Mouse (Mus musculus): ENCODE measurements around the gene Plekha4.

Gene Plekha4

GRCm38 (mm10) chr7:45568601-45569473 lies 42.7 kb downstream of the Plekha4 start:
- DNase-seq (ENCODE audit: low spot score): no peak

DNA sequence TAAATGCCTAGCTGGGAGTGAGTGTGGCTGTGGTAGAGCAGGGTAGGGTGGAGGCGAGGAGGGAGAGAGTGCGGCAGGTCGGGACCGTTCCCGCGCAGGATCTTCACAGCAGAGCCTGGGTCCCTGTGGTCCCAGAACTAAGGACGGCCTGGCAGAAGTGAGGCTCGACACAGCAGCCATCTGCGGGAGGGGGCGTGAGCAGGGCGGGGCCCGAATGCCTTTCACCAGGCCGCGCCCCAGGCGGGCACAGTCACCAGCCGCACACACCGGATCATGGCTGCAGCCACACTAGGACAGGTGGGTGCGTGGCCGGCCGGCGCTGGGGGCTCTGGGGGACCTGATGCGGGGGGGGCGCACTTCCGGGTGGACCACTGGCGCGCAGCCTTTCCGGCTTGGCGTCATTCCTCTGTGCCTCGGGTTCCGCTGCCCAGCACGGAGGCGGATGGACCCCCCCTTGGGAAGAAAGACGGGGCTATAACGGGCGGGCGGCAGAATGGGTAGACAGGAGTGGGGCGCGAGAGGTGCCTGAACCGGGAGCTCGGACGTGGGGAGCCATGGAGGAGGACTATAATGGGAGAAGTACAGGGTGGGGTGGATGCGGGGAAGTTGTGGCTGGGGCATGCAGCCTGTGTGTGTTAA lies 44.1 kb downstream of the Plekha4 start, which contains the start of gene Bcat2:
Gene Bcat2, plus strand, starts transcription at position 51 of the 639 bp plus-strand sequence.
- peak; percentile 72 for DNase-seq (ENCODE audit: low spot score)

GRCm38 (mm10) chr7:45571966-45572365 lies 45.8 kb downstream of the Plekha4 start:
- DNase-seq (ENCODE audit: low spot score): no peak

DNA sequence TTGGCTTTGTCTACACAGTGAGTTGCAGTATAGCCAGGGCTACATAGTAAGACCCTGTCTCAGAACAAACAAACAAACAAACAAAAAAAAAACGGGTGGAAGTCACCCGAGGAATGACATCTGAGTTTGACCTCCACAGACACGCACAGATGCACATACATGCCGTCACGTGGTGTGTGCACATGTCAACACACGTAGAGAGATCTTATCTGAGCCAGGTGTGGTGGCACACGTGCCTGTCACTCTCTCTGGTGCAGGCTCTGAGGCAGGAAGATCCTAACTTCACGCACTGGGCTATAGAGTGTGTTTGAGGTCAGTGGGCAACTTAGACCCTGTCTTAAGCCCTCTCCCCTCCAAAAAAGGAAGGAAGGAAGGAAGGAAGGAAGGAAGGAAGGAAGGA lies 47.8 kb downstream of the Plekha4 start:
- no peak for DNase-seq (ENCODE audit: low spot score)

- DNase-seq (ENCODE audit: low spot score): no peak
These were observed 48.6 kb downstream of the Plekha4 start for GRCm38 (mm10) chr7:45574472-45575379.

DNA sequence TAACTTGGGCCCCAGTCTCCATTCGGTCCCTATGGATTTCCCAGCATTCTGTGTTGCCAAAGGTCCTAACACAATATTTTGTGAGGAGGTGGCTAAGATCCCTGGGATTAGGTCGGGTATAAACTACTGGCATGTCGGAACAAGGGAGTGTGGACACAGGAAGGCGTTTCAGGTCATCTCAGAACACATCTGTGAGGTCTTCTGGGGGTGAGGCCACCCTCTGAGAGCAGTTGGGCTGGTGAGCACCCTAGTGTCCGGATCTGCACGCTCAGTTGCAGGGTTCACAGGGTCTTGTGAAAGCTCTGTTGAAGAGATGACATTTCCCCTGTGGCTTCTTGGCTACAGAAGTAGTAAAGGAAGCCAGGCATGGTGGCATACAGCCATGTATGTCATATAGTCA lies 59.8 kb downstream of the Plekha4 start:
- no peak for DNase-seq (ENCODE audit: low spot score)

DNA sequence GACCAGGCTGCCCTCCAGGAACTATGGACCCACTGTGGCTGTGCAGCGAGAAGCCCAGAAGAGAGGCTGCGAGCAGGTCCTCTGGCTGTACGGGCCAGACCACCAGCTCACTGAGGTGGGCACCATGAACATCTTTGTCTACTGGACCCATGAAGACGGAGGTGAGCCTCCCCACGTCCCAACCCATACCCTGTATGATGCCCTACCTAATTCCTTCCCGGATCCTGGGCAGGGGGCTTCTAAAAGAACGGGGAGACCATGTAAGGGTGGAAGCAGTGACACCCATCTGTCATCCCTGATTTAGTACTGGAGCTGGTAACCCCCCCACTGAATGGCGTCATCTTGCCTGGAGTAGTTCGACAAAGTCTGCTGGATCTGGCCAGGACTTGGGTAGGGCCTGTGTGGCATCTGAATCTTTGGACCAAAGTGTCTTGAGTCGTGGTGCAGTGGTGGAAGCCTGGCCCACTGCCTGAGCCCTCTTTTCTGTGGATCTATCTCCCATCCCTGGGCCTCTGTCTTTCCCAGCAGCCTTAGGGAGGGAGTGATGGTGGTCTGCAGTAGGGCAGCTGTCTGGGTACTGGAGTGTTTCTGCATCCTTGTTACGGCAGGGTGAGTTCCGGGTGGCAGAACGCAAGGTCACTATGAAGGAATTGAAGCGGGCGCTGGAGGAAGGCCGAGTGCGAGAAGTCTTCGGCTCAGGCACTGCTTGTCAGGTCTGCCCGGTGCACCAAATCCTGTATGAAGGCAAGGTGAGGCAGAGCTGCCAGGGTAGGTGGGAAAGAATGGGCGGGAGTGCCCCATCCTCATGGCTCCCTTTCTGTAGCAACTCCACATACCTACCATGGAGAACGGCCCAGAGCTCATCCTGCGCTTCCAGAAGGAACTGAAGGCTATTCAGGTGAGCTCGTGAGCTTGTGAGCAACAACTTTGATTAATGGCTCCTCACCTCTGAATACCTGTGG lies 61.8 kb downstream of the Plekha4 start:
- no peak for DNase-seq (ENCODE audit: low spot score)

- peak; percentile 88 for DNase-seq (ENCODE audit: low spot score)
These were observed 63.0 kb downstream of the Plekha4 start for GRCm38 (mm10) chr7:45589173-45589572.

GRCm38 (mm10) chr7:45589898-45590297 lies 63.8 kb downstream of the Plekha4 start:
- DNase-seq (ENCODE audit: low spot score): no peak

DNA sequence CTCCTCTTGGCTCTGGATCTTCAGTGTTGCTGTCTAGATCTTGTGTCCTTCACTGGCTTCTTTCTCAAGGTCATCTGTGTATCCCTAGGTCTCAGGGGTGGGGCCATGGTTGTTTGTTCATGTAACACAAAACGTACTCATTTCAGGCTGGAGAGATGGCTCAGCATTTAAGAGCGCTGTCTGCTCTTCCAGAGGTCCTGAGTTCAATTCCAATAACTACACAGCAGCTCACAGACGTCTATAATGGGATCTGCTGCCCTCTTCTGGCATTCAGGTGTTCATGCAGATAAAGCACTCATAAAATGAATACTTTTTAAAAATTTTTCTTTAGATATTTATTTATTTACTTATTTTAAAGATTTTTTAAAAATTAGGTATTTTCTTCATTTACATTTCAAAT lies 64.7 kb downstream of the Plekha4 start:
- DNase-seq (ENCODE audit: low spot score): no peak

GRCm38 (mm10) chr7:45591880-45592279 lies 65.8 kb downstream of the Plekha4 start:
- DNase-seq (ENCODE audit: low spot score): no peak

- peak; percentile 54 for DNase-seq (ENCODE audit: low spot score)
These were observed 67.1 kb downstream of the Plekha4 start for GRCm38 (mm10) chr7:45593118-45593815.

GRCm38 (mm10) chr7:45595176-45595575 lies 69.0 kb downstream of the Plekha4 start:
- no peak for DNase-seq (ENCODE audit: low spot score)

GRCm38 (mm10) chr7:45596107-45596506 lies 70.0 kb downstream of the Plekha4 start:
- no peak for DNase-seq (ENCODE audit: low spot score)

DNA sequence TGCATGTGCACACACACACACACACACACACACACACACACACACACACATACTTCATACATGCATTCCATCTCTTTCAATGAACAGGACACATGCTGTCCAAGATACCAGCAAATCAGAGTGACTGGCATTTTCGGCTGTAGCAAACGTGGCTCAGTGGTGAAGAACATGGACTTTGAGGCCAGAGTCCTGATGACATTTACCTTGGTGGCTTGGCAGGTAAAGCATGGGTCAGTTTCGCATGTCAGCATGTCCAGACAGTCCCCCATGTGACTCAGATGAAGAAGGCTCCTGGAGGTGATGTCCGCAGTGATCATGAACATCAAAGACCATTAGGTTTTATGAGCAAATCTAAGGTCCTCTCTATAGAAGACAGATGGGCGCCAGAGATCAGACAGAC lies 70.9 kb downstream of the Plekha4 start:
- DNase-seq (ENCODE audit: low spot score): no peak

GRCm38 (mm10) chr7:45597527-45597926 lies 71.4 kb downstream of the Plekha4 start:
- DNase-seq (ENCODE audit: low spot score): no peak

GRCm38 (mm10) chr7:45598960-45599879 lies 73.1 kb downstream of the Plekha4 start:
- DNase-seq (ENCODE audit: low spot score): peak; percentile 88
